Mouse (Mus musculus): ENCODE data around the gene Dpyd.

The Dpyd gene

DNA sequence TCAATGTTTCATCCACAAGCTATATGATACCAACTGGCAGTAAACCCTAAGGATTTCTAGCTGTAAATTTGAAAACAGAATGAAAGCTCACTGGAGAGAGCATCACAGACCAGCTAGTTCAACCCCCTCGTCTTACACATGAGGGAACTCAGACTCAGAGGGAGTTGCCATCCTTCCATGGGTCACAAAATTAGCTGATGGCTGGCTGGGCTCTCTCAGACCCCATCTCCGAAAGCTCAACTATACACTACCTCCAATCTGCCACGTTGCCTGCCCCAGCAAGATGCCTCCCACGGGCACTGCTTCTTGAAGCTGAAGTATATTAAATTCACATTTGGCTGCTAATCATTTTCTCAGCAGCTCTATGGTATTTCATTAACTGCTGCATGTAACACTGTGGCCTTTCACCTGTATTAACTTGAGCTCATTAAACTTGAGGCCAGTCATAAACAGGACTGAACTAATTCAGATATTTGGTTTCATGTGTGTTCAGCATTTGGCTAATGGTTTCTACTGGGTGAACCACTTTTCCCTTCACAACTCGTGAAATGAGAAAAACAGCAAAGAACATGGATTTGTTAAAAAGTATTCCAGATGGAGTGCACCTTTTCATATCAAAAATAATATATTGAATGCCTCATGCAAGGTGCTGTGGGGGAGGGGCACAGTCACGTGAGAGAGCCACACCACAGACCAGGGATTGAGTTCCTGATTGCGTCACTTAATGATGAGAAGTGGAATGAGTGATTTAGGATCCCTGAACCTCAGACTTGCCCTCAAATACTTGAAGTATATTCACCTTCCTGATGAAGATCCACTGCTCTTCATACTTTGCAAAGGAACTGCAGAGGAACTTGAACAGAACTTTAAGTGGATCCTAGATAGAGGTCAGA lies 841.2 kb downstream of the Dpyd start:
- no peaks in the 10 kb centered on the region for H3K27me3 ChIP-seq (ENCODE audit: control insufficient read depth, insufficient read depth, low read length, poor library complexity, severe bottlenecking)
- no peaks in the 10 kb centered on the region for H3K36me3 ChIP-seq (ENCODE audit: control insufficient read depth, insufficient read depth, low read length, poor library complexity, severe bottlenecking)
- no peak for DNase-seq (ENCODE audit: low read depth, low spot score)

DNA sequence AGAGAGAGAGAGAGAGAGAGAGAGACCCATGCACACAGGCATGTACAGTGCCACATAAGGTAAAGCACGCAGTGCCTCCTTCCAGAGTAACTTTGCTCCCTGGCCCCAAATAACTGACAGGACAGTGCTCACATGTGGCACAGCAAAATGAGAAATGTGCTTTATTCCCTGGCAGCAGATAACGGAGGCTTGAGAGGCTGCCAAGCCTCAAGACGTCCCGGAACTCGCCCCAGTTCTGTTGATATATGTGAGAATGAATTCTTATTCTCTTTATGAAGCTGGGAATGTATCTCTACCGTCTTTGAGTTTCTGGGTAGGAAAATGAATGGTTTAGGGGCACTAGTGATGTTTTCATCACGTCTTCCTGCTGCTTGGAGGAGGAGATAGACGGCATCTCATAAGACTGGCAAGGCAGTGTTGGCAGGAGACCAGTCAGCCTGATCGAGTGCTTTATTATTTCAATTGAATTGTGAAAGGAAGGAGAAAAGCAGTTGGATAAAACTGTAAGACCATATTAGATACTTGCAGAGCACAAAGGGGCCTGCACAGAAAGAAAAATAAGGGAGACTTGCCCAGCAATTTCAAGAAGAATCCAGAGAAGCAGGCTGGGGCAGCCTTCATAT lies 857.3 kb downstream of the Dpyd start:
- H3K36me3 ChIP-seq (ENCODE audit: control insufficient read depth, insufficient read depth, low read length, poor library complexity, severe bottlenecking) = no peaks in the 10 kb centered on the region
- no peaks in the 10 kb centered on the region for H3K27me3 ChIP-seq (ENCODE audit: control insufficient read depth, insufficient read depth, low read length, poor library complexity, severe bottlenecking)
- no peak for DNase-seq (ENCODE audit: low read depth, low spot score)

DNA sequence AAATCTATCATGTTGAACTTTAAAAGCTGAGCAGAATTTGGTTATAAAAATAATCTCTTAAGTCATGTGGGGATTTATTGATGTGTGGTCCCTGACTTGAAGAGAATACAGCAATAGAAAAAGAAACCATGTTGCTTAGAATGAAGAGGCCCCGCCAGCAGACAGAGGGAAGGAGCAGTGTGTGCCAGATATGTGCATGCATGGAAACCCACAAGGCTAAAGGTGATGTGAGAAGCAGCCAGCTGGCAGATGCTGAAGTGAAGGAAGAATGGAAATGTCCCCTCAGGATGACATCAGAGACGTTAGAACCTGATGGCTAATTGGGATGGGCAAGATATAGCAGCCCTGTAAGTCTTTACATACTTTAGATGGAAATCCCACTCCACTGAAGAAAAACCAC lies 857.8 kb downstream of the Dpyd start:
- Histone ChIP-seq H3K27me3 (ENCODE audit: control insufficient read depth, insufficient read depth, low read length, poor library complexity, severe bottlenecking) (no peaks in the 10 kb centered on the region), H3K36me3 (ENCODE audit: control insufficient read depth, insufficient read depth, low read length, poor library complexity, severe bottlenecking) (no peaks in the 10 kb centered on the region)
- DNase-seq (ENCODE audit: low read depth, low spot score) = no peak

DNA sequence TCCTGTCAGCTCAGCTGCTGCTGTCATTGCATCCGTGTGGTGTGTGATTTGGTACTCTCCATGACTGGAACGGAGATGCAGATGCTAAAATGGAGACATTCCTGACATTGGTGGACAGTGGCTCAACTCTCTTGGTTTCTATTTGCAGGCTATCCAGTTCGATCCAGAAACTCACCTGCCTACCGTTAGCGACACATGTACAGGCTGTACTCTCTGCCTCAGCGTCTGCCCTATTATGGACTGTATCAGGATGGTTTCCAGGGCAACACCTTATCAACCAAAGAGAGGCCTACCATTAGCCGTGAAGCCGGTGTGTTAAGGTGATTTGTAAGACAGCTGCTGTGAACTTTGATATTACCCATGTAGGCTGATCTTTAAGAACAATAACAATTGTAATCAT lies 869.4 kb downstream of the Dpyd start:
- no peak for DNase-seq (ENCODE audit: low read depth, low spot score)
- no peaks in the 10 kb centered on the region for H3K36me3 ChIP-seq (ENCODE audit: control insufficient read depth, insufficient read depth, low read length, poor library complexity, severe bottlenecking)
- no peaks in the 10 kb centered on the region for H3K27me3 ChIP-seq (ENCODE audit: control insufficient read depth, insufficient read depth, low read length, poor library complexity, severe bottlenecking)

DNA sequence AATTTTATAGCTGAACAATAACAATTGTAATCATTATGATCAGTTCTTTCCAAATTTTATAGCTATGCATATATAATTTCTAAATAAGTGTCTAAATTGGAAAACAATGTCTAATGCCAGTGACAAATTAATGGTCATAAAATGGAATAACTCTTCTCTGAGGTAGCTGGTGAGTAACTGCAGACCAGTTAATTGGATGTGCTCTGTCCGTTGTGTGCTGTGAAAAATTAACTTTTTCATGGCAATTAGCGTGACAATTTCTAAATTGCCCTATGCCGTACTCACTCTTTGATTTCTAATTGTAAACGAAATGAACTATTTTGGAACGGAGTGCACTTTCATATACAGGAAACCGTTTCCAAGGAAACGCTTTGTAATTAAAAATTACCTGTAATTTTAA lies 869.8 kb downstream of the Dpyd start:
- Histone ChIP-seq H3K27me3 (ENCODE audit: control insufficient read depth, insufficient read depth, low read length, poor library complexity, severe bottlenecking) (no peaks in the 10 kb centered on the region), H3K36me3 (ENCODE audit: control insufficient read depth, insufficient read depth, low read length, poor library complexity, severe bottlenecking) (no peaks in the 10 kb centered on the region)
- no peak for DNase-seq (ENCODE audit: low read depth, low spot score)

DNA sequence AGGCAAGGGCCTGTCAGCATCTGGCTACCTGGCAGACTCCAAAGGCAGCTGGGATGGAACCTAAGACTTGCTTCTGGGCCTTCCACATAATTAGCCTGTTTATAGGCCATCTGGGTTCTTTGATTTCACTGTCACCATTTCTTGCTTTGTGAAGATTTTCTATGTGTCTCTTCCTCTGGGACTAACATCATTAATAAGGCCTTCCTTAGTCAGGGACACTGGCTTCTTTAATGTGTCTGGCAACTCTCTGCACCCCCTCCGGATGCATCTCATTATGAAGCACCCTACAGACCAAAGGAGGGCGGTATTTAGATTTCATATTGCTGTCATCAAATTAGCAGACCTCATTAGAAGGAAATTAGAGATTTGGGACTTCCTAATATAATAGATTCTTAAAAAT lies 885.6 kb downstream of the Dpyd start:
- no peaks in the 10 kb centered on the region for H3K36me3 ChIP-seq (ENCODE audit: control insufficient read depth, insufficient read depth, low read length, poor library complexity, severe bottlenecking)
- no peaks in the 10 kb centered on the region for H3K27me3 ChIP-seq (ENCODE audit: control insufficient read depth, insufficient read depth, low read length, poor library complexity, severe bottlenecking)
- no peak for DNase-seq (ENCODE audit: low read depth, low spot score)

DNA sequence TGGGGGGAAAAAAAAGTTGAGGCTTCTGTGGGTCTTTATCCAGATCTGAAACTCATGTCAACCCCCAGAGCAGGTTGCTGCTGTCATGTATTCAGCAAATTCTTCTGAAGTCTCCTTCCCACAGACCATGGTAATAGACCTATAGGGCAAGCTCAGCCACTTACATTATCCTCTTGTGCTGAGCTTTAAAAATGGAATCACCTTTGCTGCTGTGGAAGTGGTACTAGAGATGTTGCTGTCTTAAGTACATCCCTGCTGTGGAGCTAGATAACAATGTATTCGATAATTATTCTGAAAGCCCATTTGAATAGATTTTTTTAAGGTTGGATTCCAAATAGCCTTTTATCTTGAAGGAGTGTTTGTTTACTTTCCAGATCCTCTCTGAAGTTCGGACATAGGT lies 902.1 kb downstream of the Dpyd start:
- DNase-seq (ENCODE audit: low read depth, low spot score) = no peak
- no peaks in the 10 kb centered on the region for H3K36me3 ChIP-seq (ENCODE audit: control insufficient read depth, insufficient read depth, low read length, poor library complexity, severe bottlenecking)

DNA sequence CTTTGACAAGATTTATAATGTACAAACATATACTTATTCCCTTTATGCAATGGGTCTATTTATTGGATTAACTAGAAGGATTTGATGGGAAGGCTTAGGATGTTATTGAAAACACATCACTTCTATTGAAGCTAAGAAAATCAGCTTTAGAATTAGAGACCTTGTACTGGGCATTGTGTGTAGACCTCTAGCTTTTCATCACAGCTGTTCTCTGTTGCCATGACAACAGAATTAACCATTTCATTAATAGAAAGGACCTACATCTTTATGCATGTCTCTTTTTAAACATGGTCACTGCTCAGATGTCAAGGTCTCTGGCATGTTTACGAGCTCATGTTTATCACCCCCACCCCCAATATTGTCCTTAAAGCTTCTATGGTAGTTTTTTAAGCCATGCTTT lies 902.5 kb downstream of the Dpyd start:
- no peaks in the 10 kb centered on the region for H3K36me3 ChIP-seq (ENCODE audit: control insufficient read depth, insufficient read depth, low read length, poor library complexity, severe bottlenecking)
- DNase-seq (ENCODE audit: low read depth, low spot score) = no peak
- no peaks in the 10 kb centered on the region for H3K27me3 ChIP-seq (ENCODE audit: control insufficient read depth, insufficient read depth, low read length, poor library complexity, severe bottlenecking)

More for the DNA sequence above, 902.1 kb downstream of the Dpyd start:
- H3K27me3 ChIP-seq (ENCODE audit: control insufficient read depth, insufficient read depth, low read length, poor library complexity, severe bottlenecking) = no peaks in the 10 kb centered on the region

DNA sequence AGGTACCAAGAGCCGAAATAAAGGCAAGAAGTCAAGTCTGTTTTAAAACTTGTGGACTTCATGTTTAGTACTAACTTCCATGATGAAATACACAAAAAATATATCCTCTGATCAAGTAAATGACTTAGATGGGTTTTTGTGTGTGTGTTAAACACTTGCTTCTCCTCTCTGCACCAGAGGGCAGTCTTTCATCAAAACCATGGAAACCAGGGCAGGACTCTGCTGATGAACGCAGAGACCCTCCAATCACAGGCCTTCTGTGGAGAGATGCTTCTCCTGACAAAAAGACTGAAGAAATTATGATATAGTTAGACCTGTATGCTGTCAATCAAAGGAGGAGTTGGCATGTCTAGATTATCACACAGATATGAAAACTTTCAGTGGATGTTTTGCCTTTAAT lies 905.8 kb downstream of the Dpyd start:
- Histone ChIP-seq H3K27me3 (ENCODE audit: control insufficient read depth, insufficient read depth, low read length, poor library complexity, severe bottlenecking) (no peaks in the 10 kb centered on the region), H3K36me3 (ENCODE audit: control insufficient read depth, insufficient read depth, low read length, poor library complexity, severe bottlenecking) (no peaks in the 10 kb centered on the region)
- DNase-seq (ENCODE audit: low read depth, low spot score) = no peak

Data from splenic B cell, adult 2 months (primary cell).